Mouse (Mus musculus): Measurements from ENCODE around the gene Gm10553.
"Not testable (repeated sequence)": the region's sequence is repeated elsewhere in the genome, so short reads cannot be mapped to it uniquely, and the experiment has no call there.

Gm10553 gene

GRCm38 (mm10) chr1:85099864-85100263 is at the start of gene Gm10553:
TSS of gene Gm10553 (plus strand) at chr1:85100164.
- DNase-seq (ENCODE audit: low read depth, low spot score), result not testable (repeated sequence)

GRCm38 (mm10) chr1:85071690-85072089 is 28.3 kb upstream of the Gm10553 start:
- not testable (repeated sequence) for DNase-seq (ENCODE audit: low read depth, low spot score)

GRCm38 (mm10) chr1:85073099-85073498 is 26.9 kb upstream of the Gm10553 start:
- DNase-seq (ENCODE audit: low read depth, low spot score), result not testable (repeated sequence)

GRCm38 (mm10) chr1:85084803-85085202 is 15.2 kb upstream of the Gm10553 start:
- DNase-seq (ENCODE audit: low read depth, low spot score), result not testable (repeated sequence)

- DNase-seq (ENCODE audit: low read depth, low spot score), result not testable (repeated sequence)
Observed at GRCm38 (mm10) chr1:85086211-85086610, 13.8 kb upstream of the Gm10553 start.

- DNase-seq (ENCODE audit: low read depth, low spot score), result not testable (repeated sequence)
Observed at GRCm38 (mm10) chr1:85092169-85092568, 7.8 kb upstream of the Gm10553 start.

- DNase-seq (ENCODE audit: low read depth, low spot score), result not testable (repeated sequence)
Observed at GRCm38 (mm10) chr1:85093011-85093572, 6.9 kb upstream of the Gm10553 start.

- DNase-seq (ENCODE audit: low read depth, low spot score), result not testable (repeated sequence)
Observed at GRCm38 (mm10) chr1:85099081-85099480, 883 bp upstream of the Gm10553 start.

GRCm38 (mm10) chr1:85101754-85102153 is 1.8 kb downstream of the Gm10553 start:
- DNase-seq (ENCODE audit: low read depth, low spot score), result not testable (repeated sequence)

GRCm38 (mm10) chr1:85105336-85105735 is 5.4 kb downstream of the Gm10553 start:
- DNase-seq (ENCODE audit: low read depth, low spot score), result not testable (repeated sequence)

GRCm38 (mm10) chr1:85106013-85106412 is 6.0 kb downstream of the Gm10553 start:
- DNase-seq (ENCODE audit: low read depth, low spot score), result not testable (repeated sequence)

GRCm38 (mm10) chr1:85109753-85110152 is 9.8 kb downstream of the Gm10553 start, which contains the start of gene A530032D15Rik:
TSS of gene A530032D15Rik (minus strand) at chr1:85109853.
- not testable (repeated sequence) for DNase-seq (ENCODE audit: low read depth, low spot score)

- DNase-seq (ENCODE audit: low read depth, low spot score), result not testable (repeated sequence)
Observed at GRCm38 (mm10) chr1:85110876-85111275, 10.9 kb downstream of the Gm10553 start.

- DNase-seq (ENCODE audit: low read depth, low spot score), result not testable (repeated sequence)
Observed at GRCm38 (mm10) chr1:85111572-85111971, 11.6 kb downstream of the Gm10553 start.

GRCm38 (mm10) chr1:85112266-85112665 is 12.3 kb downstream of the Gm10553 start:
- not testable (repeated sequence) for DNase-seq (ENCODE audit: low read depth, low spot score)

GRCm38 (mm10) chr1:85112889-85113288 is 12.9 kb downstream of the Gm10553 start:
- DNase-seq (ENCODE audit: low read depth, low spot score), result not testable (repeated sequence)

- DNase-seq (ENCODE audit: low read depth, low spot score), result not testable (repeated sequence)
Observed at GRCm38 (mm10) chr1:85114078-85114477, 14.1 kb downstream of the Gm10553 start.

GRCm38 (mm10) chr1:85114666-85115402 is 14.9 kb downstream of the Gm10553 start:
- DNase-seq (ENCODE audit: low read depth, low spot score), result not testable (repeated sequence)

- not testable (repeated sequence) for DNase-seq (ENCODE audit: low read depth, low spot score)
Observed at GRCm38 (mm10) chr1:85117537-85117936, 17.6 kb downstream of the Gm10553 start.

GRCm38 (mm10) chr1:85118341-85118740 is 18.4 kb downstream of the Gm10553 start:
- not testable (repeated sequence) for DNase-seq (ENCODE audit: low read depth, low spot score)

GRCm38 (mm10) chr1:85121841-85122240 is 21.9 kb downstream of the Gm10553 start:
- not testable (repeated sequence) for DNase-seq (ENCODE audit: low read depth, low spot score)

GRCm38 (mm10) chr1:85133671-85134070 is 33.7 kb downstream of the Gm10553 start:
- DNase-seq (ENCODE audit: low read depth, low spot score), result not testable (repeated sequence)

Data from skeletal muscle tissue, adult 2 months (tissue).